17 mouse cellular contexts compared by ENCODE assay signal in genomic region chr13:103319317-103319716, GRCm38 (mm10). TPM values are rescaled to one million over a fixed set of nuclear protein-coding genes. Genes with fewer than 3 reads are reported as not detected.
DNase-seq lines count a peak whose midpoint lies in the region; ATAC-seq and TF ChIP-seq lines count a peak whose summit lies in the region.
"Had no signal": no experiment of that assay in that cellular context is flagged by ENCODE, and none has a peak within 500 bp of the region (broad histone marks: within the 10 kb centered on the region; RNA-seq: fewer than 3 reads in every experiment).

No protein-coding gene starts in this region.

- no peak for DNase-seq in forebrain, embryonic 10.5 days (ENCODE audit: extremely low spot score, low spot score)
- no peak for DNase-seq in kidney, postnatal 10 days
- no peak for DNase-seq in neural tube, embryonic 10.5 days (ENCODE audit: extremely low spot score, low spot score)
- no peak for DNase-seq in G1E (ENCODE audit: low spot score)
- DNase-seq: adrenal gland, adult 8-10 months; adrenal gland, postnatal 36 days; cerebellum, adult 2 months; forebrain, postnatal 0 days; gastrocnemius, postnatal 14 days; heart, postnatal 36 days had no signal

- no peak overlapping the region for H3K9ac ChIP-seq in forebrain, embryonic 15.5 days (replicated peaks)
- no peak overlapping the region for H3K9ac ChIP-seq in kidney, embryonic 14.5 days (ENCODE audit: low read depth, low read length)
- no peak overlapping the region for H3K9ac ChIP-seq in neural tube, embryonic 13.5 days
- H3K9ac ChIP-seq: embryonic facial prominence, embryonic 12.5 days; forebrain, embryonic 12.5 days; forebrain, postnatal 0 days; heart, embryonic 13.5 days had no signal

- no peaks in the 10 kb centered on the region for H3K4me1 ChIP-seq in forebrain, embryonic 15.5 days
- peaks cover 38% of the 10 kb centered on the region for H3K4me1 ChIP-seq in forebrain, embryonic 10.5 days
- peaks cover 3% of the 10 kb centered on the region; the same call in 1 of the 2 replicates for H3K4me1 ChIP-seq in kidney, embryonic 14.5 days (ENCODE audit: control insufficient read depth, insufficient read depth, low read length)
- H3K4me1 ChIP-seq in neural tube, embryonic 13.5 days (replicated peaks): peaks cover 8% of the 10 kb centered on the region; the same call in 1 of the 2 replicates
- H3K4me1 ChIP-seq in G1E (ENCODE audit: insufficient read depth, low read depth, low read length): peaks cover 20% of the 10 kb centered on the region
- H3K4me1 ChIP-seq: forebrain, embryonic 12.5 days had no signal

- H3K9me3 ChIP-seq in forebrain, embryonic 15.5 days: no peaks in the 10 kb centered on the region
- peaks cover 12% of the 10 kb centered on the region; the same call in 1 of the 2 replicates for H3K9me3 ChIP-seq in forebrain, embryonic 10.5 days
- peaks cover 12% of the 10 kb centered on the region; the same call in 1 of the 2 replicates for H3K9me3 ChIP-seq in kidney, embryonic 14.5 days (ENCODE audit: control insufficient read depth, low read length)
- no peaks in the 10 kb centered on the region for H3K9me3 ChIP-seq in neural tube, embryonic 13.5 days
- peaks cover 10% of the 10 kb centered on the region for H3K9me3 ChIP-seq in G1E (replicated peaks)
- H3K9me3 ChIP-seq: forebrain, embryonic 12.5 days; heart, embryonic 13.5 days had no signal

- TF ChIP-seq CTCF in G1E (IDR thresholded peaks at IDR 0.05; ENCODE audit: low read depth, low read length): no peak

- WGBS in forebrain, embryonic 15.5 days: 10% methylated on average over 3 of the region's 3 CpGs
- 16% methylated on average over 3 of the region's 3 CpGs for WGBS in forebrain, embryonic 10.5 days
- 15% methylated on average over 2 of the region's 3 CpGs for WGBS in kidney, embryonic 14.5 days
- WGBS in neural tube, embryonic 13.5 days: 31% methylated on average over 3 of the region's 3 CpGs

- ATAC-seq in forebrain, embryonic 15.5 days (replicated peaks): peak; percentile 55; the same call in 1 of the 2 replicates
- peak; percentile 26; the same call in 1 of the 2 replicates for ATAC-seq in kidney, embryonic 14.5 days (ENCODE audit: low FRiP score, low TSS enrichment)
- peak; percentile 59; the same call in 1 of the 2 replicates for ATAC-seq in neural tube, embryonic 13.5 days (ENCODE audit: low read depth)
- peak; percentile 46; the same call in 1 of the 2 replicates for ATAC-seq in G1E (ENCODE audit: extremely low read depth, insufficient number of reproducible peaks, low FRiP score, poor library complexity, severe bottlenecking)
- ATAC-seq: forebrain, postnatal 0 days had no signal

- H3K4me3 ChIP-seq in forebrain, embryonic 15.5 days: no peak overlapping the region
- H3K4me3 ChIP-seq in forebrain, embryonic 10.5 days: no peak overlapping the region
- H3K4me3 ChIP-seq in kidney, embryonic 14.5 days (ENCODE audit: low read length): no peak overlapping the region
- no peak overlapping the region for H3K4me3 ChIP-seq in neural tube, embryonic 13.5 days
- H3K4me3 ChIP-seq in G1E (ENCODE audit: low read depth, low read length): no peak overlapping the region
- H3K4me3 ChIP-seq: embryonic facial prominence, embryonic 12.5 days; forebrain, embryonic 12.5 days; heart, embryonic 13.5 days had no signal

- no peak overlapping the region for H3K27ac ChIP-seq in forebrain, embryonic 15.5 days (replicated peaks)
- H3K27ac ChIP-seq in forebrain, embryonic 10.5 days: no peak overlapping the region
- H3K27ac ChIP-seq in kidney, embryonic 14.5 days (ENCODE audit: low read depth, low read length): no peak overlapping the region
- no peak overlapping the region for H3K27ac ChIP-seq in neural tube, embryonic 13.5 days (replicated peaks)
- H3K27ac ChIP-seq: embryonic facial prominence, embryonic 12.5 days; forebrain, embryonic 12.5 days; heart, embryonic 13.5 days had no signal

- no peaks in the 10 kb centered on the region for H3K36me3 ChIP-seq in forebrain, embryonic 15.5 days
- no peaks in the 10 kb centered on the region for H3K36me3 ChIP-seq in forebrain, embryonic 10.5 days (replicated peaks)
- H3K36me3 ChIP-seq in kidney, embryonic 14.5 days (ENCODE audit: control insufficient read depth, insufficient read depth, low read length): no peaks in the 10 kb centered on the region
- H3K36me3 ChIP-seq in neural tube, embryonic 13.5 days: no peaks in the 10 kb centered on the region
- H3K36me3 ChIP-seq in G1E (replicated peaks): no peaks in the 10 kb centered on the region
- H3K36me3 ChIP-seq: embryonic facial prominence, embryonic 12.5 days; forebrain, embryonic 12.5 days; heart, embryonic 13.5 days had no signal

- no peak overlapping the region for H3K4me2 ChIP-seq in forebrain, embryonic 15.5 days (replicated peaks)
- no peak overlapping the region for H3K4me2 ChIP-seq in kidney, embryonic 14.5 days (replicated peaks; ENCODE audit: low read depth, low read length)
- no peak overlapping the region for H3K4me2 ChIP-seq in neural tube, embryonic 13.5 days
- H3K4me2 ChIP-seq: embryonic facial prominence, embryonic 12.5 days; forebrain, embryonic 12.5 days; heart, embryonic 13.5 days had no signal

- no peaks in the 10 kb centered on the region for H3K27me3 ChIP-seq in forebrain, embryonic 15.5 days
- no peaks in the 10 kb centered on the region for H3K27me3 ChIP-seq in forebrain, embryonic 10.5 days (ENCODE audit: poor library complexity, severe bottlenecking)
- no peaks in the 10 kb centered on the region for H3K27me3 ChIP-seq in kidney, embryonic 14.5 days (ENCODE audit: control insufficient read depth, insufficient read depth, low read length)
- no peaks in the 10 kb centered on the region for H3K27me3 ChIP-seq in neural tube, embryonic 13.5 days
- no peaks in the 10 kb centered on the region; the same call in 1 of the 2 replicates for H3K27me3 ChIP-seq in G1E (ENCODE audit: insufficient read depth, low read length)
- H3K27me3 ChIP-seq: CH12.LX; embryonic facial prominence, embryonic 12.5 days; forebrain, embryonic 12.5 days; heart, embryonic 13.5 days had no signal

RNA-seq across cellular contexts. Expression of gene Mast4, which starts 15.0 kb away (rescaled TPM):
- 14.6 and 16.4 TPM in 2 replicates for polyA plus RNA-seq in forebrain, embryonic 15.5 days (2015; fragmentation: Nextera tagmentation; extraction: Ambion mirVana)
- polyA plus RNA-seq in forebrain, embryonic 10.5 days (2016; fragmentation: Nextera tagmentation; extraction: Ambion mirVana): 18.3 and 20.6 TPM in 2 replicates
- polyA plus RNA-seq in kidney, embryonic 14.5 days (2014; fragmentation: Nextera tagmentation; extraction: Ambion mirVana): 25.1 and 31.0 TPM in 2 replicates
- 18.4 and 19.5 TPM in 2 replicates for polyA plus RNA-seq in neural tube, embryonic 13.5 days (2015; fragmentation: Nextera tagmentation; extraction: Ambion mirVana)
- total RNA-seq in G1E (2014; fragmentation: Nextera tagmentation) (0.19 and 0.23 TPM in 2 replicates), G1E (2017) (0.58 and 1.1 TPM in 2 replicates)
- polyA plus RNA-seq in G1E (2012): 0.02 and 0.04 TPM in 2 replicates

Comparison
In these comparisons a context has a peak if more than half of its experiments do, and no peak if none do; other contexts are left out.
1. RNA of gene Mast4, which starts 15.0 kb away (polyA plus RNA-seq): 25.1 to 31.0 TPM in kidney, embryonic 14.5 days, 18.4 to 19.5 TPM in neural tube, embryonic 13.5 days, 18.3 to 20.6 TPM in forebrain, embryonic 10.5 days and 14.6 to 16.4 TPM in forebrain, embryonic 15.5 days; 0.02 to 0.04 TPM in G1E; every median in the first group is over 10 times any median in the second.
2. Peak in every context shown above with its lines, with median percentiles within 50 percentile points of each other: ATAC-seq.